Mouse (Mus musculus): ENCODE measurements at regions not wholly inside any gene's neighbourhood (a gene's known extent, or its start where the extent isn't known, plus 50 kb on each side); places are given as distances from the start of the nearest gene placed in this dataset.
"Not testable (repeated sequence)": the region's sequence is repeated elsewhere in the genome, so short reads cannot be mapped to it uniquely, and the experiment has no call there.

GRCm38 (mm10) chr6:82296673-82297328 is 105.3 kb upstream of the Tacr1 start:
- peak; percentile 30 for DNase-seq (ENCODE audit: low spot score)
- 67% methylated on average over 4 of the region's 4 CpGs for WGBS

GRCm38 (mm10) chr6:82302241-82302640 is 99.9 kb upstream of the Tacr1 start:
- 61% methylated on average over 5 of the region's 5 CpGs for WGBS
- not testable (repeated sequence) for ATAC-seq (ENCODE audit: low FRiP score); H3K9ac ChIP-seq (replicated peaks; ENCODE audit: low read length, poor library complexity, severe bottlenecking)

More at GRCm38 (mm10) chr6:82296673-82297328, 105.3 kb upstream of the Tacr1 start:
- no peak overlapping the region for H3K4me2 ChIP-seq (ENCODE audit: low read depth, low read length, poor library complexity, severe bottlenecking)
- no peaks in the 10 kb centered on the region for H3K36me3 ChIP-seq (ENCODE audit: insufficient read depth, low read length)
- no peak overlapping the region for H3K27ac ChIP-seq (ENCODE audit: low read depth, low read length)
- no peak overlapping the region for H3K9ac ChIP-seq (replicated peaks; ENCODE audit: low read length, poor library complexity, severe bottlenecking)
- no peak overlapping the region for H3K4me3 ChIP-seq (ENCODE audit: low read depth, low read length)
- no peaks in the 10 kb centered on the region for H3K9me3 ChIP-seq (ENCODE audit: low read length)
- no peak for TF ChIP-seq CTCF (IDR thresholded peaks at IDR 0.05)
- H3K27me3 ChIP-seq (ENCODE audit: insufficient read depth, low read length) = no peaks in the 10 kb centered on the region
- ATAC-seq (ENCODE audit: low FRiP score) = no peak
- no peaks in the 10 kb centered on the region for H3K4me1 ChIP-seq (ENCODE audit: insufficient read depth, low read length)

GRCm38 (mm10) chr6:82313691-82314090 is 88.4 kb upstream of the Tacr1 start:
- Histone ChIP-seq H3K9ac (replicated peaks; ENCODE audit: low read length, poor library complexity, severe bottlenecking) (no peak overlapping the region), H3K4me3 (ENCODE audit: low read depth, low read length) (no peak overlapping the region), H3K27me3 (ENCODE audit: insufficient read depth, low read length) (no peaks in the 10 kb centered on the region), H3K4me2 (ENCODE audit: low read depth, low read length, poor library complexity, severe bottlenecking) (no peak overlapping the region), H3K27ac (ENCODE audit: low read depth, low read length) (no peak overlapping the region), H3K36me3 (ENCODE audit: insufficient read depth, low read length) (no peaks in the 10 kb centered on the region), H3K4me1 (ENCODE audit: insufficient read depth, low read length) (no peaks in the 10 kb centered on the region), H3K9me3 (ENCODE audit: low read length) (no peaks in the 10 kb centered on the region)
- ATAC-seq (ENCODE audit: low FRiP score) (no peak), DNase-seq (ENCODE audit: low spot score) (no peak)
- no peak for TF ChIP-seq CTCF (IDR thresholded peaks at IDR 0.05)

More at GRCm38 (mm10) chr6:82302241-82302640, 99.9 kb upstream of the Tacr1 start:
- not testable (repeated sequence) for H3K9me3 ChIP-seq (ENCODE audit: low read length); H3K4me2 ChIP-seq (ENCODE audit: low read depth, low read length, poor library complexity, severe bottlenecking); H3K27me3 ChIP-seq (ENCODE audit: insufficient read depth, low read length); DNase-seq (ENCODE audit: low spot score); H3K27ac ChIP-seq (ENCODE audit: low read depth, low read length); H3K36me3 ChIP-seq (ENCODE audit: insufficient read depth, low read length); H3K4me1 ChIP-seq (ENCODE audit: insufficient read depth, low read length); H3K4me3 ChIP-seq (ENCODE audit: low read depth, low read length)
